Mouse (Mus musculus): ENCODE data around the gene Katnb1. TPM values are rescaled to one million over a fixed set of nuclear protein-coding genes. Genes with fewer than 3 reads are reported as not detected.

Gene Katnb1
- polyA plus RNA-seq, 2 experiments: 21.6 to 31.6 TPM

GRCm38 (mm10) chr8:95075504-95075903 lies 5.5 kb upstream of the Katnb1 start:
- Histone ChIP-seq H3K27me3 (ENCODE audit: control insufficient read depth, insufficient read depth, low read length) (no peaks in the 10 kb centered on the region), H3K9me3 (ENCODE audit: control insufficient read depth, low read length) (no peaks in the 10 kb centered on the region), H3K4me2 (replicated peaks; ENCODE audit: low read depth, low read length, severe bottlenecking) (no peak overlapping the region), H3K4me1 (ENCODE audit: control insufficient read depth, insufficient read depth, low read length) (peaks cover 2% of the 10 kb centered on the region; the same call in 1 of the 2 replicates), H3K4me3 (replicated peaks; ENCODE audit: low read length) (no peak overlapping the region), H3K27ac (replicated peaks; ENCODE audit: low read depth, low read length) (no peak overlapping the region), H3K36me3 (ENCODE audit: control insufficient read depth, insufficient read depth, low read length) (no peaks in the 10 kb centered on the region), H3K9ac (ENCODE audit: low read depth, low read length, severe bottlenecking) (no peak overlapping the region)
- no peak for DNase-seq (ENCODE audit: low spot score)
- ATAC-seq (ENCODE audit: low FRiP score, low read depth): no peak
- TF ChIP-seq POLR2A (IDR thresholded peaks at IDR 0.05; ENCODE audit: borderline replicate concordance, extremely low read depth, insufficient read depth, insufficient read length): no peak
- WGBS: 77% methylated on average over 3 of the region's 3 CpGs

GRCm38 (mm10) chr8:95076151-95076550 lies 4.8 kb upstream of the Katnb1 start:
- no peak overlapping the region for H3K4me3 ChIP-seq (replicated peaks; ENCODE audit: low read length)
- no peaks in the 10 kb centered on the region for H3K36me3 ChIP-seq (ENCODE audit: control insufficient read depth, insufficient read depth, low read length)
- no peaks in the 10 kb centered on the region for H3K27me3 ChIP-seq (ENCODE audit: control insufficient read depth, insufficient read depth, low read length)
- ATAC-seq (ENCODE audit: low FRiP score, low read depth): no peak
- no peak overlapping the region for H3K4me2 ChIP-seq (replicated peaks; ENCODE audit: low read depth, low read length, severe bottlenecking)
- H3K27ac ChIP-seq (replicated peaks; ENCODE audit: low read depth, low read length): no peak overlapping the region
- H3K4me1 ChIP-seq (ENCODE audit: control insufficient read depth, insufficient read depth, low read length): peaks cover 2% of the 10 kb centered on the region; the same call in 1 of the 2 replicates
- no peaks in the 10 kb centered on the region for H3K9me3 ChIP-seq (ENCODE audit: control insufficient read depth, low read length)
- no peak overlapping the region for H3K9ac ChIP-seq (ENCODE audit: low read depth, low read length, severe bottlenecking)
- no peak for TF ChIP-seq POLR2A (IDR thresholded peaks at IDR 0.05; ENCODE audit: borderline replicate concordance, extremely low read depth, insufficient read depth, insufficient read length)
- WGBS: 71% methylated on average over 17 of the region's 17 CpGs
- no peak for DNase-seq (ENCODE audit: low spot score)

DNA sequence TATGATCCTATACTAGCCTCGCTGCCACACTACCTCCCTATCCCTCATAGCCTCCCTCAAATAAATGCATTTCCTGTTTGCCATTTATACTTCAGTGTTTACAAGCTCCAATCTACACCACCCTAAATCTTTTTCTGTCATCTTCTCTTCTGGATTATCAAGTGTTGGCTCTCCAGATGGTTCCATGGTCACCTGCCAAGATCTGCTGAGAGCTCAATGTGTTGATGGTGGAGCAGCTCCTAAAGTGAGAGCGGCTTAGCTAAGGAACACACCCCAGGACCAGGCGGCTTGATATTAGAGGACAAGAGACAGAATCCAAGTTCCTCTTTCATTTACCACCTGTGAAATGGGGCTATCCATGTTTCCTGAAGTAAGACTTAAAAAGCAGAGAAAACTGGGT lies 2.9 kb upstream of the Katnb1 start:
- WGBS: 67% methylated on average over 3 of the region's 3 CpGs
- no peak for ATAC-seq (ENCODE audit: low FRiP score, low read depth)
- TF ChIP-seq POLR2A (IDR thresholded peaks at IDR 0.05; ENCODE audit: borderline replicate concordance, extremely low read depth, insufficient read depth, insufficient read length): no peak
- Histone ChIP-seq H3K27me3 (ENCODE audit: control insufficient read depth, insufficient read depth, low read length) (no peaks in the 10 kb centered on the region), H3K27ac (replicated peaks; ENCODE audit: low read depth, low read length) (no peak overlapping the region), H3K4me2 (replicated peaks; ENCODE audit: low read depth, low read length, severe bottlenecking) (no peak overlapping the region), H3K4me1 (ENCODE audit: control insufficient read depth, insufficient read depth, low read length) (peaks cover 6% of the 10 kb centered on the region), H3K9ac (ENCODE audit: low read depth, low read length, severe bottlenecking) (no peak overlapping the region), H3K36me3 (ENCODE audit: control insufficient read depth, insufficient read depth, low read length) (no peaks in the 10 kb centered on the region), H3K9me3 (ENCODE audit: control insufficient read depth, low read length) (no peaks in the 10 kb centered on the region), H3K4me3 (replicated peaks; ENCODE audit: low read length) (no peak overlapping the region)
- no peak for DNase-seq (ENCODE audit: low spot score)

GRCm38 (mm10) chr8:95079305-95079704 lies 1.7 kb upstream of the Katnb1 start:
- H3K9ac ChIP-seq (ENCODE audit: low read depth, low read length, severe bottlenecking): no peak overlapping the region
- ATAC-seq (ENCODE audit: low FRiP score, low read depth): no peak

DNA sequence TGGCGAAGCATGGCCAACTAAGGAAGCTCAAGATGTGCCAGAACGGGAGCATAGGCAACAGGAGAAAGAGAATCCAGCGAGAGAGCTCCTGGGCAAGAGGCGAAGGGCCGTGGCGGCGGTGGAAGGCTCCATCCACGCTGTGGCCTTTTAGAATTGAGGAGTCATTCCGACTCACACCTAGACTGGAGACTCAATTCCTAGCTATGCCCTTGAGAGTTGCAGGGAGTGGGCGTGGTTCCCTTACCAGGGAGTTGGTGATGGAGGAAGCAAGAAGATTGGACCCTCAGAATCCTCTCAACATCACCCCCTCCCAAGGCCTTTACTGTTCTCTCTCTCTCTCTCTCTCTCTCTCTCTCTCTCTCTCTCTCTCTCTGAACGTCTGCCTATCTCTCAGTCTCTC lies 664 bp downstream of the Katnb1 start:
- no peak for ATAC-seq (ENCODE audit: low FRiP score, low read depth)
- DNase-seq (ENCODE audit: low spot score): no peak
- 12% methylated on average over 11 of the region's 11 CpGs for WGBS
- Histone ChIP-seq H3K27me3 (ENCODE audit: control insufficient read depth, insufficient read depth, low read length) (no peaks in the 10 kb centered on the region), H3K4me1 (ENCODE audit: control insufficient read depth, insufficient read depth, low read length) (peaks cover 6% of the 10 kb centered on the region), H3K27ac (replicated peaks; ENCODE audit: low read depth, low read length) (peak overlapping the region; percentile 64), H3K9me3 (ENCODE audit: control insufficient read depth, low read length) (no peaks in the 10 kb centered on the region), H3K4me3 (replicated peaks; ENCODE audit: low read length) (peak overlapping the region; percentile 73), H3K36me3 (ENCODE audit: control insufficient read depth, insufficient read depth, low read length) (peaks cover 21% of the 10 kb centered on the region), H3K4me2 (replicated peaks; ENCODE audit: low read depth, low read length, severe bottlenecking) (peak overlapping the region; percentile 65), H3K9ac (ENCODE audit: low read depth, low read length, severe bottlenecking) (peak overlapping the region; percentile 75)
- TF ChIP-seq POLR2A (IDR thresholded peaks at IDR 0.05; ENCODE audit: borderline replicate concordance, extremely low read depth, insufficient read depth, insufficient read length): no peak

More at GRCm38 (mm10) chr8:95079305-95079704, 1.7 kb upstream of the Katnb1 start:
- Histone ChIP-seq H3K27me3 (ENCODE audit: control insufficient read depth, insufficient read depth, low read length) (no peaks in the 10 kb centered on the region), H3K36me3 (ENCODE audit: control insufficient read depth, insufficient read depth, low read length) (peaks cover 5% of the 10 kb centered on the region; the same call in 1 of the 2 replicates), H3K4me2 (replicated peaks; ENCODE audit: low read depth, low read length, severe bottlenecking) (no peak overlapping the region), H3K27ac (replicated peaks; ENCODE audit: low read depth, low read length) (no peak overlapping the region), H3K9me3 (ENCODE audit: control insufficient read depth, low read length) (no peaks in the 10 kb centered on the region), H3K4me1 (ENCODE audit: control insufficient read depth, insufficient read depth, low read length) (peaks cover 6% of the 10 kb centered on the region), H3K4me3 (replicated peaks; ENCODE audit: low read length) (no peak overlapping the region)
- DNase-seq (ENCODE audit: low spot score): no peak
- TF ChIP-seq POLR2A (IDR thresholded peaks at IDR 0.05; ENCODE audit: borderline replicate concordance, extremely low read depth, insufficient read depth, insufficient read length): no peak
- WGBS: 82% methylated on average over 4 of the region's 4 CpGs

DNA sequence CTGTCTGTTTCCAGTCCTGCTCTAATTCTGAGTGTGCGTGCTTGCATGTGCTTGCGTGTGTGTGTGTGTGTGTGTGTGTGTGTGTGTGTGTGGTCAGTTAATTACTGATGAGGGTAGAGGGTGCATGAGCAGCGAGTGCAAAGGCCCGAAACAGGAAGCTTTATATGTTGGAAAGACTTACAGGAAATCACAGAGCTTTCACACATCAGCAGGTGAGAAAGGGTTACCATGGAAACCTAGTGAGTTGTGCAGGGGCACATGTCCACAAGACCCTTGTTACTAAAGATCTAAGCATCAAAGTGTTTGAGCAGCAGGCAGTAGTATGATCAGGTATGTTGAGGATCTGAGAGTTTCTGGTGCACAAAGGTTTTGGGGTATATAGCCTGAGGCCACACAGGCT lies 3.3 kb downstream of the Katnb1 start:
- H3K27me3 ChIP-seq (ENCODE audit: control insufficient read depth, insufficient read depth, low read length): no peaks in the 10 kb centered on the region
- no peaks in the 10 kb centered on the region for H3K9me3 ChIP-seq (ENCODE audit: control insufficient read depth, low read length)
- no peak overlapping the region for H3K27ac ChIP-seq (replicated peaks; ENCODE audit: low read depth, low read length)
- no peak overlapping the region for H3K4me3 ChIP-seq (replicated peaks; ENCODE audit: low read length)
- H3K4me2 ChIP-seq (replicated peaks; ENCODE audit: low read depth, low read length, severe bottlenecking): no peak overlapping the region
- peaks cover 39% of the 10 kb centered on the region for H3K36me3 ChIP-seq (ENCODE audit: control insufficient read depth, insufficient read depth, low read length)
- ATAC-seq (ENCODE audit: low FRiP score, low read depth) (no peak), DNase-seq (ENCODE audit: low spot score) (no peak)
- peaks cover 6% of the 10 kb centered on the region for H3K4me1 ChIP-seq (ENCODE audit: control insufficient read depth, insufficient read depth, low read length)
- no peak for TF ChIP-seq POLR2A (IDR thresholded peaks at IDR 0.05; ENCODE audit: borderline replicate concordance, extremely low read depth, insufficient read depth, insufficient read length)
- H3K9ac ChIP-seq (ENCODE audit: low read depth, low read length, severe bottlenecking): no peak overlapping the region
- 83% methylated on average over 4 of the region's 4 CpGs for WGBS

All from limb, embryonic 14.5 days (tissue).